Mouse (Mus musculus): ENCODE data around the gene Car10. TPM values are rescaled to one million over a fixed set of nuclear protein-coding genes. Genes with fewer than 3 reads are reported as not detected.
A peak's percentile ranks its signal among the peaks of the same experiment; 100 is the strongest.

The Car10 gene
- polyA plus RNA-seq, 1 experiment from 2014 or later: 0.14 TPM

DNA sequence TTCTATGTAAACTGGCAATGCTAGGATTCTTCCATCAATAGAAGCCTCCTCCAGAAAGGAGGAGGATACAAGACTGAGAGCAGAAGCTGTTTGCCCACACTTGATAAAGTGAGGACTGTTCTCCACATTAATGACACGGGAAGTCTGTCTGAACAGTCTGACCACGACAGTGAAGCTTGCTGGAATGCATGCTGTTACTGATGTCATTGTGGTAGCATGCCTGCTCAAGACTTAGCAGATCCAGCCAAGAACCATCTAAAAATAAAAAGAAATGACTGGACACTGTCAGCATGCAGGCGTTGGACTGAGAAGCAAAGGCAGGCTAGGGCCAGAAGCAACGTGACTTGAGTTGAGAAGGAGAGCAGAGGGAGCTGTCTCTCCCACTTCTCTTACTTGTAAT lies 87.6 kb downstream of the Car10 start:
- ATAC-seq: no peak
- Histone ChIP-seq H3K27ac (no peak overlapping the region), H3K36me3 (no peaks in the 10 kb centered on the region), H3K27me3 (replicated peaks) (no peaks in the 10 kb centered on the region), H3K9me3 (no peaks in the 10 kb centered on the region), H3K9ac (no peak overlapping the region), H3K4me3 (replicated peaks) (no peak overlapping the region), H3K4me1 (replicated peaks) (no peaks in the 10 kb centered on the region), H3K4me2 (replicated peaks) (no peak overlapping the region)
- 65% methylated on average over 4 of the region's 4 CpGs for WGBS

DNA sequence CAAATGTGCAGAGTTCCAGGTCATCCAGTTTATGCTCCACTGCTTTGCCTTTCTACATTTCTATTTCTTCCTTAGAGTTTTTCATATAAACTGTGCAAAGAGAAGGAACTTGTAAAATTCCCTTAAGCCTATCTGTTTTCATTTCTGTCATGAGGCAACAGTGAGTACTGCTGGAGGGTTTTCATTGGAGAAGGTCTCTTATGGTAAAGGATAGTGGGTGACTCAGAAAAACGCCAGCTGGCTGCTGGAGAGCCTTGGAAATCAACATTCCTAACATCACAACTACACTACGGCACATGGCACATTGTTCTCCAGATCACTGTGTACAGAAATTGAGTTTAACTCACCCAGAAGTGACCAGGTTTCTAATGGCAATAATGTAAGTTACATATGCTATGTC lies 88.3 kb downstream of the Car10 start:
- Histone ChIP-seq H3K36me3 (no peaks in the 10 kb centered on the region), H3K4me2 (replicated peaks) (no peak overlapping the region), H3K4me1 (replicated peaks) (no peaks in the 10 kb centered on the region), H3K27me3 (replicated peaks) (no peaks in the 10 kb centered on the region), H3K9ac (no peak overlapping the region), H3K4me3 (replicated peaks) (no peak overlapping the region), H3K9me3 (no peaks in the 10 kb centered on the region), H3K27ac (no peak overlapping the region)
- 57% methylated on average over 2 of the region's 2 CpGs for WGBS
- ATAC-seq: no peak

DNA sequence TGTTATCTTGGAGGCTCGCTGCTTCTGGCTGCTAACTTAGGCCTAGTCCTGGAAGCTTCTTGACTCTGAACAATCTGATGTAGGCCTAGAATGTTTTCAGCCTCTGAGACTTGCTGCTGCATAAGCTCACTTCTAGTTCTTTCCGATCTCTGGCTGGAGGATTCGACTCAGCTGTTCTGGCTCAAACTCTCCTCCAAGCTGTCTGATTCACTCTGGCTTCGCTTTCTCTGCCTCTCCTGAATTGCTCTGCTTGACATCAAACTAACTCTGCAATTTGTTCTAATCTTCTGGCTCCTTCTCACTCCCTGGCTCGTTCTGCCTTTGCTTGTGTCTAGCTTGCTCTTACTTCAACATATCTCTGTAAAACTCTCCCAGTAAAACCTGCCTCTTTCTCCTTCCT lies 90.8 kb downstream of the Car10 start:
- WGBS: 63% methylated on average over 5 of the region's 5 CpGs
- H3K4me2 ChIP-seq (replicated peaks): no peak overlapping the region
- no peaks in the 10 kb centered on the region for H3K9me3 ChIP-seq
- no peak for ATAC-seq
- no peaks in the 10 kb centered on the region for H3K36me3 ChIP-seq
- H3K4me1 ChIP-seq (replicated peaks): no peaks in the 10 kb centered on the region
- H3K27ac ChIP-seq: no peak overlapping the region
- no peaks in the 10 kb centered on the region for H3K27me3 ChIP-seq (replicated peaks)
- H3K9ac ChIP-seq: no peak overlapping the region
- H3K4me3 ChIP-seq (replicated peaks): no peak overlapping the region

DNA sequence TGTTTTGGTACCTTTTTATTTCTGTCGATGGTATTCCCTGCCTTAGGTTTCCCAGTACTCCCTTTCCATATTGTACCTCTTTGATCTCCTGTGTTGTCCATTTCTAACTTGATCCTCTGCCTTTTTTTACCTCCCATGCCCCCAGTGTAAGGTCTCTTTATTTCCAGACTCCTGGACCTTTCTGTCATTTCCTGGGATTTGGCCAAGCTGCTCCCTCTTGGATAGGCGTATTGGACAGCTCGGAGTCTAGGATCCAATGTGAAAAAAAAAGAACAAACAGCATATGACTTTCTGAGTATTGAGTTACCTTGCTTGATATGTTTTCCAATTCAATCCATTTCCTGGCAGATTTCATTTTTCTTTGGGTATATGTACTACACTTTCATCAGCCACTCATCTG lies 102.2 kb downstream of the Car10 start:
- H3K4me2 ChIP-seq (replicated peaks): no peak overlapping the region
- no peaks in the 10 kb centered on the region for H3K4me1 ChIP-seq (replicated peaks)
- H3K36me3 ChIP-seq: no peaks in the 10 kb centered on the region
- no peak for ATAC-seq
- H3K9me3 ChIP-seq: no peaks in the 10 kb centered on the region
- no peak overlapping the region for H3K4me3 ChIP-seq (replicated peaks)
- H3K27ac ChIP-seq: no peak overlapping the region
- 86% methylated on average over 3 of the region's 3 CpGs for WGBS
- no peaks in the 10 kb centered on the region for H3K27me3 ChIP-seq (replicated peaks)
- no peak overlapping the region for H3K9ac ChIP-seq

DNA sequence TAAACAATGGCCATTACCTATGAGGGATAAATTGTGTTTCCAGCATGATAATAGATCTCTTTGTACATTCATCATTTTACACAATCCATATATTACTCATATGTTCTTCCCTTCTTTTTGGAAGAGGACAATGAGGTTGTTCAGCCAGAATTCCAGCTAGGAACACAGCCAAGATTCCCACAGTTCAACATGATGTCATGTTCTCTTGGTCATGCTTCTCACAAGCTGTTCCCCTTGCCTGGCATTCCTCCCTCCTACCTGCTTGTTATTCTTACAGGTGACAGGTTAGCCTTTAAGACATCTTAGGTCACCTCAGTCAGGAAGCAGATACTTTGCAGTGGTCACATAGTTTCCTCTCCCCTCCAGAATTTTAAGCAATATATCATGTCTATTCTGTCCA lies 119.6 kb downstream of the Car10 start:
- H3K27me3 ChIP-seq (replicated peaks): no peaks in the 10 kb centered on the region
- H3K4me2 ChIP-seq (replicated peaks): no peak overlapping the region
- no peak overlapping the region for H3K27ac ChIP-seq
- no peak overlapping the region for H3K4me3 ChIP-seq (replicated peaks)
- H3K9ac ChIP-seq: no peak overlapping the region
- H3K9me3 ChIP-seq: no peaks in the 10 kb centered on the region
- H3K36me3 ChIP-seq: no peaks in the 10 kb centered on the region
- ATAC-seq: no peak
- no peaks in the 10 kb centered on the region for H3K4me1 ChIP-seq (replicated peaks)

DNA sequence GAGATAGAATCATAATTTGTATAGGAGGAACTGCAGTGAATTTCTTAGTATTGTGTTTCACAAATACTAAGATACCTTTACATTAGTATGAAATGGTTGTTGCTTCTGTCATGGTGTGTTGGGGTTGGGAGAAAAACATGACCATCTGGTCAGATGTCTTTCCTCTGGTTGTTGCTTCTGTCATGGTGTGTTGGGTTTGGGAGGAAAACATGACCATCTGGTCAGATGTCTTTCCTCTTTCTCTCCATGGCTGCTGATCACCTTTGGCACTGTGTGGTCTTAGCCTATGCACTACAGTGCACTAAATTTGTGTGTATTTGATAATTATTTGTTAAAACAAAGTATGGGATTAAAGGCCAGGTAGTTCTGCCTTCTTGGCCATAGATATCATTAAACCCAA lies 132.2 kb downstream of the Car10 start:
- Histone ChIP-seq H3K9me3 (no peaks in the 10 kb centered on the region), H3K27me3 (replicated peaks) (no peaks in the 10 kb centered on the region), H3K36me3 (no peaks in the 10 kb centered on the region), H3K9ac (no peak overlapping the region), H3K4me2 (replicated peaks) (no peak overlapping the region), H3K4me3 (replicated peaks) (no peak overlapping the region), H3K4me1 (replicated peaks) (no peaks in the 10 kb centered on the region), H3K27ac (no peak overlapping the region)
- ATAC-seq: no peak

DNA sequence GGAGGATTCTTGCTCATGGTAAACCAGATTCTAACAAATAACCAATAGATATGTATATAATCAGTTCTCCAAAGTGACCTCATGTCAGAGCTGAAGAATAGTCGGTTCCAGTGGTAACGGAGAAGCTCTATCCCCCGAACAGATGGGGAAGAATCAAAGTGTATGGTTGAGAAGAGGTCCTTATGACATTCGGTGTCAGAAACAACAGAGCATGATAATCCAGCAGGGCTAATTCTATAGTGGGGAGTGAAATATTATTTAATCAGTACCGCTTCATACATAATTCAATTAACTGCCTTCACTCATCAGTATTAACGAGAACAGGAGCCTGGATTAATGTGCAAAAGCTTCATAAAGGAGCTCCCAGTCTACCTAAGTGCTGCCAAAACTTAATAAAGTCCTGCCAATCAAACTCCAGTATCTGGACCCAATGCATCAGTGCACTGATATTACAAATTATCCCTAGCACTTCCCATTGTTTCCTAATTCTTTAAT lies 152.0 kb downstream of the Car10 start:
- no peak overlapping the region for H3K9ac ChIP-seq
- 80% methylated on average over 6 of the region's 6 CpGs for WGBS
- no peak for ATAC-seq

DNA sequence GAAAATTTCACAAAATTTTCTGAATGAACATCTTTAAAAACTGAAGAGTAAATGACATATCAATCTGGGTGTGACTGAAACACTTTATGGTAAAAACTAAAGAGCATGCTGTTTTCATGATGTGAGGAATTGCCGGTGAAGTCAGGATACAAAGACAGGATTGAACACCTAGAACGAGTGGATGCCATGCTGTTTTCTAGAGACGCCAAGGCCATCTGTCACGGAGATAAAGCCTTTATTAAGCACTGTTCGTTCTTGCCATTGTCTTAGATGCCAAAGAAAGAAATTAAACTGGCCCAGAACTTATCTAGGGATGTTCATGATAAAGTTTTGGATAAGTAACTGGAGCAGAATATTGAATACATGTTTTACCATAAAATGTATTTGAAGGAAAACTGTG lies 153.9 kb downstream of the Car10 start:
- 77% methylated on average over 5 of the region's 5 CpGs for WGBS

More for the DNA sequence above, 152.0 kb downstream of the Car10 start:
- Histone ChIP-seq H3K4me2 (replicated peaks) (no peak overlapping the region), H3K4me1 (replicated peaks) (no peaks in the 10 kb centered on the region), H3K4me3 (replicated peaks) (no peak overlapping the region), H3K9me3 (no peaks in the 10 kb centered on the region), H3K27me3 (replicated peaks) (no peaks in the 10 kb centered on the region), H3K36me3 (no peaks in the 10 kb centered on the region), H3K27ac (no peak overlapping the region)

DNA sequence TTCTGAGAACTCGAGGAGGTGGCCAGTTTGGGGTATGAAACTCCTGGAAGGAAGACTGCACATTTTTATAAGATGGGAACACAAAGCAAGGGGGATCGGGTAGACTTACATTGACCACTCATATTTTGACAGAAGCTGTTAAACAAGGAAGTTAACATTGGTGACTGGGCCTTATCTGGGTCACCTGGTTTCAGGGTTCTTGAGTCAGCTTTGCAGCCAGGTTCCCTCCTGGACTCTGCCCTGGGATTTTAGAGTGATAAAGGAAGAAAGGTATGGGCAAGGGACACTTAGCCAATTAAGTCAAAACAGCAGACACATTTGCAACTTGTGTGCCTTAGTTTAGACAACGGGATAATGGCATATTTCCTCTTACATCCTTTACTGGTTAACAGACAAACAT lies 166.2 kb downstream of the Car10 start:
- WGBS: 72% methylated on average over 3 of the region's 3 CpGs
- Histone ChIP-seq H3K9ac (no peak overlapping the region), H3K4me1 (replicated peaks) (no peaks in the 10 kb centered on the region), H3K36me3 (no peaks in the 10 kb centered on the region), H3K27ac (no peak overlapping the region), H3K9me3 (no peaks in the 10 kb centered on the region), H3K27me3 (replicated peaks) (no peaks in the 10 kb centered on the region), H3K4me3 (replicated peaks) (no peak overlapping the region), H3K4me2 (replicated peaks) (no peak overlapping the region)
- ATAC-seq: peak; percentile 61; the same call in 1 of the 2 replicates

More for the DNA sequence above, 153.9 kb downstream of the Car10 start:
- H3K9me3 ChIP-seq: no peaks in the 10 kb centered on the region
- H3K4me2 ChIP-seq (replicated peaks): no peak overlapping the region
- no peak overlapping the region for H3K9ac ChIP-seq
- H3K27ac ChIP-seq: no peak overlapping the region
- no peaks in the 10 kb centered on the region for H3K27me3 ChIP-seq (replicated peaks)
- no peak for ATAC-seq
- no peaks in the 10 kb centered on the region for H3K4me1 ChIP-seq (replicated peaks)
- no peak overlapping the region for H3K4me3 ChIP-seq (replicated peaks)
- no peaks in the 10 kb centered on the region for H3K36me3 ChIP-seq

DNA sequence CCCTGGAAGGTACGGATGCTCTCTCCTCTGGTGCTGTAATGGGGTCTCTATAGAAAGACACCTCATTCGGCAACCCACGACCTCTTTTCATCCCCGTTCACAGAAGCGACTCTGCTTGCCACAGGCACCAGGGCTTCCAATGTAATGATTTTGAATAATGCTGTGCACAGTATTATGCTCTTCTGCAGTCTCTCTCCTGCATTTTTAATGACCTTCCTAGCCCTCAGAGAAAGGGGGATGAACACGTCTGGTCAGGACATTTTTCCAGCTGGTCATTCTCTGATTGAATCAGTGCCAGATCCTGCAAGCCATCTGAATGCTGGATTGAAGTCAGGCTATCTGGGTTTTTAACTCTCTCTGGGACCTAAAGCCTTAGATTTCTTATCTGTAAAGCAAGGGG lies 174.2 kb downstream of the Car10 start:
- no peak for ATAC-seq
- WGBS: 66% methylated on average over 6 of the region's 6 CpGs
- Histone ChIP-seq H3K36me3 (no peaks in the 10 kb centered on the region), H3K27me3 (replicated peaks) (no peaks in the 10 kb centered on the region), H3K27ac (no peak overlapping the region), H3K9ac (no peak overlapping the region), H3K4me1 (replicated peaks) (0 out of 2 replicates have a peak, but pooled peaks cover 3% of the 10 kb centered on the region), H3K4me3 (replicated peaks) (no peak overlapping the region), H3K4me2 (replicated peaks) (no peak overlapping the region), H3K9me3 (no peaks in the 10 kb centered on the region)

DNA sequence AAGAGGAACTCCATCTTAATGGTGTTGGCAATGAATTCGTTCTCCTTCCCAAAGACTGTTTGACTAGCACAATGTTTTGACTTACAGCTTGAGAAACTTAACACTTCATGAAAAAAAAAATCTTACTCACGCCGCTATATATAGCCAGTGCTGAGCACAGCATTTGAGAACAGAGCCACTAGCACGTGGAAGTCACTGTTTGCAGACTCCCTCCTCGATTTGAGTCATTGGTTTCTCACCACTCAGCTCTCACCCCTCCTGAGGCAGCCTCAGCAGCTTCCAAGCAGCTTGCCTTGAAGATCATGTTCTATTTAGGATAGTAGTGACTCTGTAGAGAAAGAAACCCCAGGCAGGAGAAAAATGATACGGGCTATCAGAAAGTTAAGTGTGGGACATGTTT lies 176.1 kb downstream of the Car10 start:
- Histone ChIP-seq H3K27me3 (replicated peaks) (no peaks in the 10 kb centered on the region), H3K4me1 (replicated peaks) (0 out of 2 replicates have a peak, but pooled peaks cover 3% of the 10 kb centered on the region), H3K4me3 (replicated peaks) (no peak overlapping the region), H3K27ac (no peak overlapping the region), H3K9me3 (no peaks in the 10 kb centered on the region), H3K36me3 (no peaks in the 10 kb centered on the region), H3K9ac (no peak overlapping the region), H3K4me2 (replicated peaks) (no peak overlapping the region)
- no peak for ATAC-seq
- WGBS: 42% methylated on average over 6 of the region's 6 CpGs

DNA sequence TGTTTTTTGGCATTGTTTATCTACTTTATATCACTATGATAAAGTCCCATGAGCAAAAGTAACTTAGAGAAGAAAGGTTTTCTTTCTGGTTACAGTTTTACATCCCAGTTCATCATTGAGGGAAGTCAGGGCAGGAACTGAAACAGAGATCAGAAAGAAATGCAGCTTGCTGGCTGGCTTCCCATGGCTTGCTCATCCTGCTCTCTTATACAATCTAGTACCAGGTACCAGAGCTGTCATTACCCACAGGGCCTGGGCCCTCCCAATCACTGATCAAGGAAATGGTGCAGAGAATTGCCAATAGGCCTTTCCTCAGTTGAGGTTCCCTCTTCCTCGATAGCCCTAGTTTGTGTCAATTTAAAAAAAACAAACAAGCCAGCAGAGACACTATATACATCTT lies 195.8 kb downstream of the Car10 start:
- Histone ChIP-seq H3K4me1 (replicated peaks) (no peaks in the 10 kb centered on the region), H3K4me2 (replicated peaks) (no peak overlapping the region), H3K9me3 (no peaks in the 10 kb centered on the region), H3K36me3 (no peaks in the 10 kb centered on the region), H3K9ac (no peak overlapping the region), H3K27ac (no peak overlapping the region), H3K4me3 (replicated peaks) (no peak overlapping the region), H3K27me3 (replicated peaks) (no peaks in the 10 kb centered on the region)
- 85% methylated on average over 1 of the region's 1 CpGs for WGBS
- ATAC-seq: no peak

DNA sequence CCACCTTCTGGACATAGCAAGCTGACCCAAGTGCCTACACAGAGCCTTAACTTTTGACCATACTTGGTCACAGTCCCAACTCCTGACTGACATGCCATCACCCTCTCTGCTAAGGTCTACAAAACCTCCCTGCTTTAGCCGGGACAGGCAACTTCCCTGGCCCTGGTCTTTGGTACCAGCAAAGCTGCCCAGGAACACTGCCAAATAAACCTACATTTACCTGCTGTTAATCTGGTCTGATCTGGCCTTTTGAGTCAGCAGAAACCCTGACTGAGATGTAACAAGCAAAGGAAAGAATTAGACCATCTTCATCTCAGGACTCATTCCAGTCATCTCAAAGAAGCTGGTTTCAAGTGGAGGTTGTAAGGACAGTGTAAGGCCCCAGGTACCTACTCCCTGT lies 212.2 kb downstream of the Car10 start:
- H3K9me3 ChIP-seq: no peaks in the 10 kb centered on the region
- no peaks in the 10 kb centered on the region for H3K4me1 ChIP-seq (replicated peaks)
- no peak overlapping the region for H3K4me2 ChIP-seq (replicated peaks)
- no peaks in the 10 kb centered on the region for H3K36me3 ChIP-seq
- H3K9ac ChIP-seq: no peak overlapping the region
- WGBS: 97% methylated on average over 1 of the region's 1 CpGs
- no peaks in the 10 kb centered on the region for H3K27me3 ChIP-seq (replicated peaks)
- no peak overlapping the region for H3K4me3 ChIP-seq (replicated peaks)
- ATAC-seq: no peak
- H3K27ac ChIP-seq: no peak overlapping the region

DNA sequence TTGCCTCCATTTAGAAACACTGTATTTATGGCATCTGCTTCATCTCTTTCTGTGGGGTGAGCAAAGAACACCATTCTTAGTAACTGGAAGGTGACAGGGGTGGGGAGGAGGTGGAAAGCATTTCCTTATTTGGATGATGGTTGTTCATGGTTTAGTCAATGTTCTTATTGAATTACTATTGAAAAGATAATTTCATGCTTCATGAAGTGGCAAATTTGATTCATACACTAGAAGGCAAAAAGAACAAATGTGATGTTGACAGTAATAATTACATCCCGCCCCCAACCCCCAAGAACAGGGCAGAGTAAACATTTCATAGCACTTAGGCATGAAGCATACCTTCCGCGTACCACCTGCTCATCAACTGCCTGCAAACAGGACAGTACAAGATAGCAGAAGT lies 239.9 kb downstream of the Car10 start:
- no peaks in the 10 kb centered on the region for H3K9me3 ChIP-seq
- no peaks in the 10 kb centered on the region for H3K4me1 ChIP-seq (replicated peaks)
- ATAC-seq: no peak
- no peaks in the 10 kb centered on the region for H3K36me3 ChIP-seq
- no peak overlapping the region for H3K27ac ChIP-seq
- 76% methylated on average over 3 of the region's 3 CpGs for WGBS
- H3K4me3 ChIP-seq (replicated peaks): no peak overlapping the region
- no peaks in the 10 kb centered on the region for H3K27me3 ChIP-seq (replicated peaks)
- no peak overlapping the region for H3K4me2 ChIP-seq (replicated peaks)
- no peak overlapping the region for H3K9ac ChIP-seq
